Mouse (Mus musculus): Measurements from ENCODE around the gene Lrrc45. TPM values are rescaled to one million over a fixed set of nuclear protein-coding genes. Genes with fewer than 3 reads are reported as not detected.

Lrrc45 gene
- total RNA-seq, 2 experiments from 2014 or later: 61.4 to 62.3 TPM

DNA sequence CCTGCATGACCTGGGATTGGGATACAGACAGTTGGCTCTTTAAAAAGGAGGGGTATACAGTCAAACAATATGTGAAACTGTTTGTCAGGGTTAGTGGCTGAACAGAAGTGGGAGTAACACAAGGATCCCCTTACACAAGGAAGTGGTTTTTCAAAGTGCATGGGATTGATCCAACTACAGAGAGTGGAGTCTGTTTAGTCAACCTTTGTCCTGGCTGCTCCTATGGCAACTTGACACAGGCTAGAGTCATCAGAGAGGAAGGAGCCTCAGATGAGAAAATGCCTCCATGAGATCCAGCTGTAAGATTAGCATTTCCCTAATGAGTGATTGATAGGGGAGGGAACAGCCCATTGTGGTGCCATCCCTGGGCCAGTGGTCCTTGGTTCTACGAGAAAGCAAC lies 54.5 kb downstream of the Lrrc45 start:
- no peak for TF ChIP-seq CTCF (IDR thresholded peaks at IDR 0.05)
- Histone ChIP-seq H3K27ac (no peak overlapping the region), H3K4me3 (no peak overlapping the region)
- no peak for DNase-seq (ENCODE audit: extremely low spot score in 1 of 2, low spot score in 2 of 2)
- intact Hi-C loops (cut with DNase I): no loop called here

Other genes starting within 250 kb of the Lrrc45 start
- 10 to 100 TPM; 47.9 to 51.9 TPM for gene Arl16, start 246.3 kb upstream of the Lrrc45 start, total RNA-seq (2021)
- 10 to 100 TPM; 66.1 to 68.3 TPM for gene Mrpl12, start 229.3 kb upstream of the Lrrc45 start, total RNA-seq (2021)
- 10 to 100 TPM; 17.7 to 21.3 TPM for gene Slc25a10, start 222.1 kb upstream of the Lrrc45 start, total RNA-seq (2021)
- gene Gcgr, start 183.2 kb upstream of the Lrrc45 start, total RNA-seq (2021): not detected
- 10 to 100 TPM; 68.3 to 83.2 TPM for gene Mcrip1, start 164.2 kb upstream of the Lrrc45 start, total RNA-seq (2021)
- not detected for gene Ppp1r27, start 162.8 kb upstream of the Lrrc45 start, total RNA-seq (2021)
- 100 to 1,000 TPM; 114 to 120 TPM for gene P4hb, start 140.7 kb upstream of the Lrrc45 start, total RNA-seq (2021)
- gene Arhgdia, start 132.3 kb upstream of the Lrrc45 start, total RNA-seq (2021): 100 to 1,000 TPM; 290 to 300 TPM
- gene Alyref, start 115.6 kb upstream of the Lrrc45 start, total RNA-seq (2021): 10 to 100 TPM; 56.4 to 64.1 TPM
- 10 to 100 TPM; 92.9 to 93.0 TPM for gene Anapc11, start 115.5 kb upstream of the Lrrc45 start, total RNA-seq (2021)
- under 1 TPM in 1 of 2 experiments, not detected in 1; 0.95 TPM for gene Npb, start 105.4 kb upstream of the Lrrc45 start, total RNA-seq (2021)
- 100 to 1,000 TPM; 133 to 140 TPM for gene Pcyt2, start 96.0 kb upstream of the Lrrc45 start, total RNA-seq (2021)
- gene Sirt7, start 88.7 kb upstream of the Lrrc45 start, total RNA-seq (2021): 10 to 100 TPM; 43.2 to 45.3 TPM
- 100 to 1,000 TPM; 104 to 107 TPM for gene Mafg, start 80.3 kb upstream of the Lrrc45 start, total RNA-seq (2021)
- 1 to 10 TPM; 2.4 to 3.1 TPM for gene Pycr1, start 70.2 kb upstream of the Lrrc45 start, total RNA-seq (2021)
- gene Myadml2, start 65.8 kb upstream of the Lrrc45 start, total RNA-seq (2021): 1 to 10 TPM; 6.9 to 8.8 TPM
- 1 to 10 TPM; 4.0 to 7.2 TPM for gene Notum, start 52.8 kb upstream of the Lrrc45 start, total RNA-seq (2021)
- 10 to 100 TPM; 47.4 to 54.9 TPM for gene Aspscr1, start 41.0 kb upstream of the Lrrc45 start, total RNA-seq (2021)
- 10 to 100 TPM; 18.9 to 21.3 TPM for gene Cenpx, start 187 bp upstream of the Lrrc45 start, total RNA-seq (2021)
- 10 to 100 TPM; 34.0 to 39.6 TPM for gene Rac3, start 7.5 kb downstream of the Lrrc45 start, total RNA-seq (2021)
- gene Dcxr, start 13.4 kb downstream of the Lrrc45 start, total RNA-seq (2021): 1 to 10 TPM; 7.1 to 8.4 TPM
- 1 to 10 TPM; 1.9 to 3.0 TPM for gene Cbr2, start 18.2 kb downstream of the Lrrc45 start, total RNA-seq (2021)
- 10 to 100 TPM; 27.5 to 57.3 TPM for gene Hmga1b, start 48.9 kb downstream of the Lrrc45 start, total RNA-seq (2021)
- gene Rfng, start 70.3 kb downstream of the Lrrc45 start, total RNA-seq (2021): 10 to 100 TPM; 60.7 to 63.2 TPM
- 100 to 1,000 TPM; 139 to 145 TPM for gene Gps1, start 70.3 kb downstream of the Lrrc45 start, total RNA-seq (2021)
- gene Dus1l, start 82.5 kb downstream of the Lrrc45 start, total RNA-seq (2021): 10 to 100 TPM; 45.8 to 47.6 TPM
- gene Fasn, start 110.6 kb downstream of the Lrrc45 start, total RNA-seq (2021): 100 to 1,000 TPM; 177 to 197 TPM
- 1 to 10 TPM; 8.5 to 9.5 TPM for gene Ccdc57, start 218.9 kb downstream of the Lrrc45 start, total RNA-seq (2021)
- 1 to 10 TPM; 3.3 to 4.5 TPM for gene Slc16a3, start 234.6 kb downstream of the Lrrc45 start, total RNA-seq (2021)

Measured in left cerebral cortex, adult 2 months (tissue).